Mouse (Mus musculus): ENCODE measurements around the gene Rab42. TPM values are rescaled to one million over a fixed set of nuclear protein-coding genes. Genes with fewer than 3 reads are reported as not detected.
A peak's percentile ranks its signal among the peaks of the same experiment; 100 is the strongest.

Gene Rab42
- polyA plus RNA-seq, 1 experiment, result not detected

DNA sequence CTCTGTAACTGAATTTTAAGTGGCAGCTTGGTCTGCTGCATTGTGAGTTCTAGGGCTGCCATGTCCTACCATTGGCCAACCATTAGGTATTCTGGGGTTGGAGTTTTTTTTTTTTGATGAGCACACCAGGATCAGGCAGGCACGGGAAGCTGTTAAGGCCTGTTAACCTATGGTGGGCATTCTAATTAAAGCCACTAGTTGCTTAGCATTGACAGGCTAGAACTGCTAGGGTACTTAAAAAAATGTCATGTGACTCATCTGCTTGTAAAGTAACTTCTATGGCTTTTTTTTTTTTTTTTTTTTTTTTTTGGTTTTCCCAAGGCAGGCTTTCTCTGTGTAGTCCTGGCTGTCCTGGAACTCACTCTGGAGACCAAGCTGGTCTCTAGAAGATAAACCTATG, 8.0 kb upstream of the Rab42 start:
- Histone ChIP-seq H3K27me3 (ENCODE audit: control insufficient read depth, insufficient read depth, low read length, poor library complexity, severe bottlenecking) (no peaks in the 10 kb centered on the region), H3K9me3 (replicated peaks; ENCODE audit: control insufficient read depth, insufficient read depth, low read length, poor library complexity, severe bottlenecking) (no peaks in the 10 kb centered on the region), H3K4me1 (ENCODE audit: control insufficient read depth, insufficient read depth, low read length) (no peaks in the 10 kb centered on the region), H3K36me3 (ENCODE audit: control insufficient read depth, insufficient read depth, low read length, poor library complexity, severe bottlenecking) (peaks cover 33% of the 10 kb centered on the region), H3K9ac (ENCODE audit: low read depth, poor library complexity, severe bottlenecking) (no peak overlapping the region), H3K27ac (ENCODE audit: insufficient read depth, low read length) (peak overlapping the region; percentile 46; the same call in 1 of the 2 replicates), H3K4me3 (ENCODE audit: low read depth, low read length) (no peak overlapping the region)
- TF ChIP-seq EP300 (IDR thresholded peaks at IDR 0.05; ENCODE audit: insufficient read depth, low read depth, low read length) (no peak), POLR2A (IDR thresholded peaks at IDR 0.05; ENCODE audit: insufficient read depth, low read length) (no peak), CTCF (IDR thresholded peaks at IDR 0.05; ENCODE audit: low read depth, low read length) (no peak)

- peak overlapping the region; percentile 96 for H3K9ac ChIP-seq (ENCODE audit: low read depth, poor library complexity, severe bottlenecking)
- no peaks in the 10 kb centered on the region for H3K27me3 ChIP-seq (ENCODE audit: control insufficient read depth, insufficient read depth, low read length, poor library complexity, severe bottlenecking)
- H3K4me3 ChIP-seq (ENCODE audit: low read depth, low read length), result peak overlapping the region; percentile 88
- H3K27ac ChIP-seq (ENCODE audit: insufficient read depth, low read length), result peak overlapping the region; percentile 93
- TF ChIP-seq EP300 (IDR thresholded peaks at IDR 0.05; ENCODE audit: insufficient read depth, low read depth, low read length) (no peak), CTCF (IDR thresholded peaks at IDR 0.05; ENCODE audit: low read depth, low read length) (no peak), POLR2A (IDR thresholded peaks at IDR 0.05; ENCODE audit: insufficient read depth, low read length) (no peak)
- H3K4me1 ChIP-seq (ENCODE audit: control insufficient read depth, insufficient read depth, low read length), result no peaks in the 10 kb centered on the region
- H3K9me3 ChIP-seq (replicated peaks; ENCODE audit: control insufficient read depth, insufficient read depth, low read length, poor library complexity, severe bottlenecking), result no peaks in the 10 kb centered on the region
- peaks cover 33% of the 10 kb centered on the region for H3K36me3 ChIP-seq (ENCODE audit: control insufficient read depth, insufficient read depth, low read length, poor library complexity, severe bottlenecking)
Measured at GRCm38 (mm10) chr4:132309849-132310472, 6.8 kb upstream of the Rab42 start.

- Histone ChIP-seq H3K4me3 (ENCODE audit: low read depth, low read length) (peak overlapping the region; percentile 88), H3K27ac (ENCODE audit: insufficient read depth, low read length) (peak overlapping the region; percentile 94), H3K36me3 (ENCODE audit: control insufficient read depth, insufficient read depth, low read length, poor library complexity, severe bottlenecking) (peaks cover 33% of the 10 kb centered on the region), H3K27me3 (ENCODE audit: control insufficient read depth, insufficient read depth, low read length, poor library complexity, severe bottlenecking) (no peaks in the 10 kb centered on the region), H3K9me3 (replicated peaks; ENCODE audit: control insufficient read depth, insufficient read depth, low read length, poor library complexity, severe bottlenecking) (no peaks in the 10 kb centered on the region), H3K4me1 (ENCODE audit: control insufficient read depth, insufficient read depth, low read length) (no peaks in the 10 kb centered on the region), H3K9ac (ENCODE audit: low read depth, poor library complexity, severe bottlenecking) (peak overlapping the region; percentile 96)
- TF ChIP-seq CTCF (IDR thresholded peaks at IDR 0.05; ENCODE audit: low read depth, low read length) (no peak), EP300 (IDR thresholded peaks at IDR 0.05; ENCODE audit: insufficient read depth, low read depth, low read length) (no peak), POLR2A (IDR thresholded peaks at IDR 0.05; ENCODE audit: insufficient read depth, low read length) (no peak)
Measured at GRCm38 (mm10) chr4:132309140-132309848, 6.1 kb upstream of the Rab42 start.

DNA sequence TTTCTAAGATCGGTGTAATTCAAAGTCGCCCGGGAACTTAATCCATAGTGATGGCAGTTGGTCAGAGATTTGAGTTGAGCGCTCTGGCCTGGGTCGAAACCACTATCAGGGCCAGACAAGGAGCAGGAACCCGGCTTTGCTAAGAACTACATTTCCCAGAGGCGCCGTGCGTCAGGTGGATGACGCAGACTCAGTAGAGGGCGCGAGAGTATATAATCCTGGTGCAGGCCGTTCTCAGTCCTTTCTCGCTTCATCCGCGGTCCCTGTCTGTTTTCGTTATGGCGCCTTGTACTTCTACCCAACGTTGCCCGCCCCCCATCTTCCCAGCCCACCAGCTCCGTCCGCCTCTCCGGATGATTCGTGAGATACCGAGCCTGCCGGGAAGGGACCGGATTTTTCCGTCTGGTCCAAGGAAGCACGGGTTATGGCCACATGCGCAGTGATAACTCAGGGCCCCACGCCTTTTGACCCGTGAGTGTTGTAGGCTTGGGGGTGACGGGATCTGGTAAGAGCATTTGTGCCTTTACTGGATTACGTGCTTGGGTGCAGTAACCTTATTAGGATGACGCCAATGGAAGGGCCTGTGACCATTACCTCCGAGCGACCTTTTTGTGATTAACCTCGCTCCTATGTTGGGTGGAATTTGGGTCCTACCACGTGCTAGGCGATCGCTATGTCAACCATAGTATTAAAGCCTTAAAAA, 5.4 kb upstream of the Rab42 start:
- H3K36me3 ChIP-seq (ENCODE audit: control insufficient read depth, insufficient read depth, low read length, poor library complexity, severe bottlenecking), result peaks cover 33% of the 10 kb centered on the region
- H3K27me3 ChIP-seq (ENCODE audit: control insufficient read depth, insufficient read depth, low read length, poor library complexity, severe bottlenecking), result no peaks in the 10 kb centered on the region
- H3K4me1 ChIP-seq (ENCODE audit: control insufficient read depth, insufficient read depth, low read length), result no peaks in the 10 kb centered on the region
- TF ChIP-seq CTCF (IDR thresholded peaks at IDR 0.05; ENCODE audit: low read depth, low read length) (no peak), EP300 (IDR thresholded peaks at IDR 0.05; ENCODE audit: insufficient read depth, low read depth, low read length) (no peak), POLR2A (IDR thresholded peaks at IDR 0.05; ENCODE audit: insufficient read depth, low read length) (peak; percentile 100)
- H3K9me3 ChIP-seq (replicated peaks; ENCODE audit: control insufficient read depth, insufficient read depth, low read length, poor library complexity, severe bottlenecking), result no peaks in the 10 kb centered on the region
- peak overlapping the region; percentile 94 for H3K27ac ChIP-seq (ENCODE audit: insufficient read depth, low read length)
- peak overlapping the region; percentile 88 for H3K4me3 ChIP-seq (ENCODE audit: low read depth, low read length)
- peak overlapping the region; percentile 96 for H3K9ac ChIP-seq (ENCODE audit: low read depth, poor library complexity, severe bottlenecking)

DNA sequence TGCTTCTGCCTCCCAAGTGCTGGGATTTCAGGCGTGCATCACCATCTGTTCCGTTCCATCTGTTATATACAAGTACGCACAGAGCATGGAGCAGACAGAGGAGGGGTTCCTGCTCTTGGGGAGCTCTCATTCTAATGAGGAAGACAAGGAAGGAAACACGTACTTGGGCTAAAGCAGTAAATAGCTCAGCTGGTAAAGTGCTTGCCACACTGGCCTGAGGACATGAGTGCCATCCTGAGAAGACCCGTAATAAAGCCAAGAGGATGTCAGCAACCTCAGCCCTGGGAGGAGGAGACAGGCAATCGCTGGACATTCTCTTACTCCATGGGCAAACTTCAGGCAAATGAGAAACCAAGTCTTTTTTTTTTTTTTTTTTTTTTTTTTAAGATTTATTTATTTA, 2.8 kb upstream of the Rab42 start:
- Histone ChIP-seq H3K9me3 (replicated peaks; ENCODE audit: control insufficient read depth, insufficient read depth, low read length, poor library complexity, severe bottlenecking) (no peaks in the 10 kb centered on the region), H3K27ac (ENCODE audit: insufficient read depth, low read length) (peak overlapping the region; percentile 26; the same call in 1 of the 2 replicates), H3K36me3 (ENCODE audit: control insufficient read depth, insufficient read depth, low read length, poor library complexity, severe bottlenecking) (peaks cover 23% of the 10 kb centered on the region), H3K27me3 (ENCODE audit: control insufficient read depth, insufficient read depth, low read length, poor library complexity, severe bottlenecking) (no peaks in the 10 kb centered on the region), H3K4me1 (ENCODE audit: control insufficient read depth, insufficient read depth, low read length) (peaks cover 3% of the 10 kb centered on the region), H3K9ac (ENCODE audit: low read depth, poor library complexity, severe bottlenecking) (peak overlapping the region; percentile 25; the same call in 1 of the 2 replicates), H3K4me3 (ENCODE audit: low read depth, low read length) (no peak overlapping the region)
- TF ChIP-seq POLR2A (IDR thresholded peaks at IDR 0.05; ENCODE audit: insufficient read depth, low read length), result no peak
- no peak for TF ChIP-seq CTCF (IDR thresholded peaks at IDR 0.05; ENCODE audit: low read depth, low read length)
- no peak for TF ChIP-seq EP300 (IDR thresholded peaks at IDR 0.05; ENCODE audit: insufficient read depth, low read depth, low read length)
